ENCODE assay signal across 19 mouse cellular contexts in genomic region chr7:45297563-45297962, GRCm38 (mm10). TPM values are rescaled to one million over a fixed set of nuclear protein-coding genes. Genes with fewer than 3 reads are reported as not detected.
"Had no signal": no experiment of that assay in that cellular context is flagged by ENCODE, and none has a peak within 500 bp of the region (broad histone marks: within the 10 kb centered on the region; RNA-seq: fewer than 3 reads in every experiment).

No protein-coding gene starts in this region.

- H3K27me3 ChIP-seq: midbrain, embryonic 12.5 days had no signal

- DNase-seq: kidney, postnatal 10 days; kidney, postnatal 4 days; liver, embryonic 13.5 days; lung, adult 18-20 months; right cerebral cortex, postnatal 14 days; thymus, adult 18-20 months; thymus, postnatal 14 days had no signal

- H3K9ac ChIP-seq: limb, embryonic 15.5 days; liver, embryonic 13.5 days; midbrain, embryonic 12.5 days had no signal

- H3K4me2 ChIP-seq: limb, embryonic 15.5 days; liver, embryonic 13.5 days; midbrain, embryonic 12.5 days; neural tube, embryonic 13.5 days had no signal

- H3K36me3 ChIP-seq: limb, embryonic 15.5 days; liver, embryonic 13.5 days; midbrain, embryonic 12.5 days; neural tube, embryonic 13.5 days had no signal

- H3K4me3 ChIP-seq: layer of hippocampus, adult 2 months; limb, embryonic 15.5 days; liver, embryonic 13.5 days; midbrain, embryonic 12.5 days; neural tube, embryonic 13.5 days had no signal

- ATAC-seq: midbrain, embryonic 16.5 days had no signal

- H3K9me3 ChIP-seq: limb, embryonic 15.5 days; liver, embryonic 13.5 days; midbrain, embryonic 12.5 days; neural tube, embryonic 13.5 days had no signal

- H3K27ac ChIP-seq: layer of hippocampus, adult 2 months; limb, embryonic 15.5 days; liver, embryonic 13.5 days; midbrain, embryonic 12.5 days; neural tube, embryonic 13.5 days had no signal

- H3K4me1 ChIP-seq: liver, embryonic 13.5 days; midbrain, embryonic 12.5 days had no signal

RNA-seq across cellular contexts. Expression of gene Slc6a21, which starts 20.2 kb away (rescaled TPM):
- total RNA-seq: layer of hippocampus, adult 2 months; layer of hippocampus, postnatal 14 days; left cerebral cortex, adult 18-20 months; megakaryocyte-erythroid progenitor cell, adult 5-6 weeks had no signal
- polyA plus RNA-seq: kidney, embryonic 14.5 days; limb, embryonic 11.5 days; limb, embryonic 15.5 days; liver, embryonic 13.5 days; lung, embryonic 16.5 days; midbrain, embryonic 12.5 days; midbrain, embryonic 16.5 days; neural tube, embryonic 13.5 days had no signal

RNA-seq across cellular contexts. Expression of gene Hrc, which starts 37.5 kb away (rescaled TPM):
- total RNA-seq: megakaryocyte-erythroid progenitor cell, adult 5-6 weeks had no signal

RNA-seq across cellular contexts. Expression of gene Slc6a16, which starts 56.7 kb away (rescaled TPM):
- total RNA-seq: megakaryocyte-erythroid progenitor cell, adult 5-6 weeks had no signal
- polyA plus RNA-seq: limb, embryonic 15.5 days; liver, embryonic 13.5 days; lung, embryonic 16.5 days; spleen, adult 2 months had no signal
